Mouse (Mus musculus): ENCODE data around the gene Cab39l.

The Cab39l gene

DNA sequence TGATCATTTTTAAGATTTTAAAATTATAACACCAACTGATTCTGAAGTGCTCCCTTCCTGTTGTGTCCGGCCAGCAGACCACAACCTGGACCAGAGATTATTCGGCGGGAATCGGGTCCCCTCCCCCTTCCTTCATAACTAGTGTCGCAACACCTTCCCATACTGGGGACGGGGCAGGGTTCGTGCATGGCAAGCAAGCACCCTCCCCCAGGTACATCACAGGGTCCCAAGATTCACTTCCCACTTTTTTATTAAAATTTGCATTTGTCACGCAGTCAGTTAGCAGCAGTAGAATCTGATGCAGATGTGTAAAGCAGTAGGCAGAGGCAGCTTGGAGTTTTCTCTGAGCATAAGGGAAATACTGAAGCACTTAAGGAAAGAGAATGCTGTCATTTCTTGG is 64.1 kb downstream of the Cab39l start:
- DNase-seq (ENCODE audit: low spot score in 2 of 2), result no peak

DNA sequence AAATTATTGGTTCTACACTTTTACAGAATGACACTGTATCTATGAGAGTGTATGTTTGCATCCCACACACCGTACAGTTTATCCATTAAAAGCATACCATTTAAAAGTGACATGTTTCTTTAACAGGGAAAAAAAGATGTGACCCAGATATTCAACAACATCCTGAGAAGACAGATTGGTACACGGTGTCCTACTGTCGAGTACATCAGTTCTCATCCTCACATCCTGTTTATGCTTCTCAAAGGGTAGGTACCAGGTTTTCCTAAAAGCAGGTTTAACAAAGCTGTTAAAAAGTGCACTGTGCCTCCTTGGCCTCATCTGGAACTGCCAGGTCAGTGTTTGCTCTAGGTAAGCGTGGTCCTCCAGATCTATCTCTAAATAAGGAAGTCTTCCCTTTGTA is 65.4 kb downstream of the Cab39l start:
- DNase-seq (ENCODE audit: low spot score in 2 of 2), result no peak

DNA sequence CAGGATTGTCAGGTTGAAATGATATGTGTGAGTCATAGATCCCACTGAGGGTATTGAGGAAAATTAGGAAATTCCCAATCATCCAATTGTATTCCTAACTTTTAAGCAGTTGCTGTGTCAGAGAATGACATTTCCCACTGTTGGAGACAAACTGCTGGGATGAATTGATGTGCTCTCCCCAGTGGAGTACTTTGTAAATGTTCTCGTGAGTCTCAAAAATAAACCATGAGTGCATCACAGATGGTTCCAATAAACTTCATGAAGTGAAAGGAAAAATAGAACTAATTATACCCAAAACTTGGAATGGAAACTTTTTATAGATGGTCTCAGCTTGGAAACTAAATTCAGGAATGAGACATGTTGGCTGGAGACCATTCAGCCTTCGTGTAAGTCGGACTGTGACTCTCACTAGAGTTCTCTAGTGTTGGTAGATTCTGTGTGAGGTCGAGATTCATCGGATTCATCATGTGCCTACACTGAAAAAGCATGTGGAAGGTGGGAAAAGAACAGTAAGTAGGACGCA is 73.2 kb downstream of the Cab39l start:
- peak; percentile 9 to 21 for DNase-seq (ENCODE audit: low spot score in 2 of 2)

DNA sequence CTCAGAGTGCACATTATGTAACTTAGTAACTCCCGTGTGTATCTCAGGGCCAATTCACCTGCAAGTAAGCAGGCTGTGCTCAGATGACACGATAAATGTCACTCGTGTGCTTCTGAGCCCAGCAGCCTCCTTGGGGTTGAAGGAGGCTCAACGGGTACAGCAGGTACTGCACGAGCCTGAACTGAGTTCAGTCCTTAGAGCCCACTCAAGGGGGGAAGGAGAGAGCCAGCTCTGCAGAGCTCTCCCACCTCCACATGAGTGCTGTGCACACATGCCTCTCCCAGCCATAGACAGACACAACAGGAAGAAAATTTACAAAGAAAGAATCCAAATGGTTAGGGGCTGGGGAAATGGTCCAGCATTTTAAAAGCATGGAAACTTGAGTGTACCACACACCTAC is 85.1 kb downstream of the Cab39l start:
- no peak for DNase-seq (ENCODE audit: low spot score in 2 of 2)

DNA sequence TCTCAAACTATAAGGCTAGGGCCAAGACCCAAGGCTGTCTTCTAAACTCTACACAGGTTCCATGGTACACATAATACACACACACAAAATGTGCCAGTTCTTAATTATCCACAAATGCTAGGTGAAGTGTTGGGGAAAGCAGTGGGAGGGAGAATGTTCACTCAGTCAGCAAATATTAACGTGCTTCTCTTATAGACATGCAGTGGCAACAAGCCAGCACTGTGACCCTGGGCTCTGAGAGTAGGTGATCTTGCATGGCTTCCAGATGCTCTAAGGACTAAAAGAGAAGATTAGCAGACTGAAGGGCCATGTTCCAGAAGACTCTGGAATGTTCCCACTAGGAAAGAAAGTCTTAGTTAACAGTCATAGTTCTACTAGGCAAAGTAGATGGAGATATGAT is 90.0 kb downstream of the Cab39l start:
- DNase-seq (ENCODE audit: low spot score in 2 of 2), result no peak

DNA sequence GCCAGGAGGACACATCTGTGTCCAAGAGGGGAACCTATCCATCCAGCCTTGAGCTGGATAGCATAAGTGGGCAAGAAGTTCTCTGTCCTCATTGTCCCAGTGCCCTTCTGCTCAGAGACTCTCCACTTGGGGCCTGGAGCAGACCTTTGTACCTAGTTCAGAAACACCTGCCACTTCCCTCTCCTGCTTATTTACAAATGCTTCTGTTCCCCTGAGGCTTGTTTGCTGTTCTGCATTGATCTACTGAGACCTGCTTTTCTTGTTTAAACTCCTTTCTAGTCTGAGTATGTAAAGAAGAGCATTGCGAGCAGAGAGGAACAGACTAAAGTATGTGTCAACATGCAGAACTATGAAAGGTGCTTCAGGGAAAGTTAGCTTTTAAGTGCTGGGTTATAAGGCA is 92.2 kb downstream of the Cab39l start:
- DNase-seq (ENCODE audit: low spot score in 2 of 2), result no peak

DNA sequence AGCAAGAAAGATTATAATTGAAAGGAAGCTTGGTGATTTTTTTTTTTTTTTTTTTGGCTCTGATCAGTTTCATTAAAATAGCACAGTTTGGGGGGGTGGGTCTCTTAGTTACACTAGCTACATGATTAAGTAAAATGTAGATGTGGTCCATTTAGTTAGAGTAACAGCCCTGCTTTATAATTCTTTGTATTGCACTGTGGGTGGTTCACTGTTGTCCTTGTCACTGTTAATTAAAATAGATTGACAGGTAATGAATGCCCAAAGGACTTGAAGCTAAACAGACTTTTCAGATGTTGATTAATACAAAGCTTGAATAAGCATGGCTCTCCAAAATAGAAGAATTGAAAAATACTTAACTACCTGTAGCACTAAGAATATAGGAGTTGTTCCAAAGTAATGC is 93.1 kb downstream of the Cab39l start:
- no peak for DNase-seq (ENCODE audit: low spot score in 2 of 2)

DNA sequence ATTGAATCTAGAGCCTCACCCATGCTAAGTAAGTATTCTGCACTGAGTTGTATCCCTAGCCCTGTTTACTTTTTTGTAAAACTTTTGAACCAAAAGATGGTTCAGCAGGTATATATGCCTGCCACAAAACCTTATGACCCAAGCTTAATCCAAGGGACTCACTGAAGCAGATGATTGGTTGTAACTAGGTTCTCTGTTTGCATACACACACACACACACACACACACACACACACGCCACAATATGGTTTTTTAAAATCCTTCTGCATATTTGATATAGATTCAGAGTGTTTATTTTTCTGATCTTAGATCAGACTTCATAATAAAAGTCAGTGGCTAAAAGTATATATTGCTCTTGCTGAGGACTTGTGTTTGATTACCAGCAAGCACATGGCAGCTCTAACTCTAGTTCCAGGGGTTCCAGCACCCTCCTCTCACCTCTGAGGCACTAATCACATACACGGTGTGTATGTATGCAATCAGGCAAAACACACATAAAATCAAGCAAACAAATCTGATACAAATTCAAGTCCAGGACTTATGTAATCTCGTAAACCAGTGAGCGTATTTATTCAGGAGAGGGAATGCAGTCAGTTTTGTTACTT is 97.2 kb downstream of the Cab39l start:
- DNase-seq (ENCODE audit: low spot score in 2 of 2), result no peak

DNA sequence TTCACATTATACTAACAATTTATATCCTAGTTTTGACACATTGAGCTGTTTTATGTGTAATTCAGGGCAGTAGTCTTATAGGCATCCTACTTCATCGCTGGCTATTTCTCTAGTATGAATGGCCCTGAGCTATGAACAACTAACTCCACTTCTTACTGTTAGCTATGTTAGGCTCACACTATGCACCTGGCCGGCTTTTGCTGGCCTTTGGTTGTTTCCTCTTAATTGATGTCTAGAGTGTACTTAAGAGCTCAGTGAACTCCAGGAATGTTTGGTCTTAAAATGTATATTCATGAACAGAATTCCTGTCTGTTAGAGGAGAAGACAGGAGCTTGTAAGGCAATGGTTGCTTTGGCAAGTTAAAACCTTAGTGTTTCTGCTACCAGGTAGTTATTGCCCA is 99.5 kb downstream of the Cab39l start:
- no peak for DNase-seq (ENCODE audit: low spot score in 2 of 2)

DNA sequence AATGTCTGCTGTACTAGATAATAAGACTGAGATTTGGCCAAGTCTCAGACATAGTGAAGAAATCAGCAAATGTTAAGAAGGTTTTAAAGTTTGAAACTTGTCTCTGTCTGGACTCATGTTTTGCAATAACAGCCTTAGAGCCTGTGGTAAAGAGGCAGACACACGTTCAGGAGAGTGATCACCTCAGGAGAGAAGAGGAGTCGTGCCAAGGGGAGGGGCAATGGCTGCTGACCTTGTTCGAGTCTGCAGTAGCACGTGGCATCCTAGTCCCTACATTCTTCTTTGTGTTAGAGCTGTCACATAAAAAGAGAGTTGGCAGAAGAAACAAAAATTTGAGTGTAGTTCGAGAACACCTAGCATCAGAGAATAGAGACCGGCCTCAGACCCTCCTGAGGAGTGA is 100.0 kb downstream of the Cab39l start:
- no peak for DNase-seq (ENCODE audit: low spot score in 2 of 2)

DNA sequence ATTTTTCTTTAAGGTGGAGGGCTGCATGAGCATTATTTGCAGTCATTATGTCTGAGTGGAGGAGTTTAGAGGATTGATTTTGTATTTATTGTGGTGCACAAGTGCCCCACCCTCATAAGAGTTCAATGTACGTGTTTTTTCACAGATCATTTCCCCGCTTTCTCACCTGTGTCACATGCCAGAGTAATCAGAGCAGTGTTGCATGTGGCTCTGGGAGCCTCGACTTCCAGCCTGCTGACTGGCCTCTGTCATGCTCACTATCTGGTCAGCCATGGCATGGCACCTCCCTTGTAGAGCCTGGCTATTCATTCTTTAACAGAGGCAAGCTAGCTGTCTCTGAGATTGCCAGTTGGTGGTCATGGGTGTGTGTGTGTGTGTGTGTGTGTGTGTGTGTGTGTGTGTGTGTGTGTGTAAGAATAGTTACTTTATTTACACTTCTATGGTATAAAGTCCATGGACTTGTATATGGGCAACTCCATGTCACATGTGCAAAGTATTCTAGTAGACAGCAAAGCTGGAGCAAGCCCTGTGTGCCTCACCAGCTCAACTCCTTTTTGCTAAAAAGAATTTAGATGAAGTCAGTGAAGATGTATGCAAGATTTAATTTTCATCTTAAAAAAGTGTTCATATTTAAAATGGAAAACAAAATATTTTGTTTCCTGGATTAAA is 102.5 kb downstream of the Cab39l start:
- DNase-seq (ENCODE audit: low spot score in 2 of 2), result no peak

DNA sequence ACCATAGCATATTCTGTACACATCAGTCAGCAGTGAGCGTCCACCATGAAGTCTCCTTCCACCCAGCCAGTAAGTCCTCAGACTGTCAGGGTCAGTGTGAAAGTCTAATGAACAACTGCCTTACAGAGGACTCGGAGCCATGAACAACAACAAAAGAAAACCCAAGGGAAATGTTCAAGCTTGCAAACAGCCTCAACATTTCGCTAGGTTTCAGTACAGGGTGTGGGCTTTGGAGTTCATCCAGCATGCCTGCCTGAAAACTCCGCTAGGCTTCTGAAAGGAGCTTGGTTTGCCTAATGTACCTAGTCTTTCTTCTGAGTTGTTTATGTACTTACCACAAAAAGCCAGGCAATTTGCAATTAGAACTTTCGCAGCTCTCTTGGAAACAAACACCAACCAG is 103.2 kb downstream of the Cab39l start:
- no peak for DNase-seq (ENCODE audit: low spot score in 2 of 2)

DNA sequence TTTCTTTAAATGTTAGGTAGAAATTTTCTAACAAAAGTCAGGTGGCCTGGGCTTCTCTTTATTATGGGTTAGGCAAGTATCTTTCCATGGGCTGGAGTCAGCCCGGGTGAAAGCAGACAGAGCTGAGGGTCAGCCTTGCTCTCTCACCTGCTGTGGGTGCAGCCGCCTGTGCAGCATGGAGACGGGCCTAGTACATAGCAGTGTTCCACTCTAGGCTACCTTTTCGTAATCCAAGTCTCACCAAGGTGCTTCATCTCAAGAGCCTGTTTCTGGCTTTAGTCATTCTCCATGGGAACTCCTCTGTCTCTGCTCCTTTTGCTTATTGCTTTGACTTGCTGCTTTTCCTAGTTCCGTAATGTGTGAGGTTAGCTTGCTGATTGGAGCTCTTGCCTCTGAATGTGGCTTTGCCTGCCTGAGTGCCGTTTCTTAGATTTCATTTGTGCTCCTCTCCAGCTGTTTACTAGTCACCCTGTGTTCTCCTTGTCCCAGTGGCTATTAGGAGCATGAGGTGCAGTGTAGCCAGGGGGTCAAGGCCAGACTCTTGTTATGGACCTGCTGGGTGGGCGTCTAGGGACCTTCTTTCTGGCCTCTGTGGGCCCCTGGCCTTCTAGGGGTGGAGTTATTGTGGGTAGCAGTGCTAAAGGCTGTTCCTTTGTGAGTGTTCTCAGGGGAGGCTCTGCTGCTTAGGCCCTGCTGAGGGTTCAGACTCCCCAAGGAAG is 105.5 kb downstream of the Cab39l start:
- DNase-seq (ENCODE audit: low spot score in 2 of 2), result no peak

DNA sequence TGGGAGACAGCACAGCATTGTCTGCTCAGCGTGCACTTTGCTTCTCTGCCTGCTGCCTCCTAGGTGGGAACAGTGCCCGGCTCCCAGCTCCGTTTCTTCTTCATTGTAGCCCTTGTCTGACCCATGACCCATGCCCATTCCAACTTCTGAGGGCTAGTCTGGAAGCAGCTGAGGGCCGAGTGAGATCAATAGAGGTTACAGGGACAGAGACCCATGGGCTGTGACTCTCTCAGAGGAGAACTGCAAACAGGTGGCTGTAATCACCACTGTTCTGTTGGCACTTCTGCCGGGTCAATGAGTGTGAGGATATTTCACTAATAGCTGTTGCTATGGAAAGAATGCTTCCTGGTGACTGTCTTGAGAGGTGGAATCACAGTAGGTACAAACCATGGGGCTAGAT is 106.8 kb downstream of the Cab39l start:
- no peak for DNase-seq (ENCODE audit: low spot score in 2 of 2)

DNA sequence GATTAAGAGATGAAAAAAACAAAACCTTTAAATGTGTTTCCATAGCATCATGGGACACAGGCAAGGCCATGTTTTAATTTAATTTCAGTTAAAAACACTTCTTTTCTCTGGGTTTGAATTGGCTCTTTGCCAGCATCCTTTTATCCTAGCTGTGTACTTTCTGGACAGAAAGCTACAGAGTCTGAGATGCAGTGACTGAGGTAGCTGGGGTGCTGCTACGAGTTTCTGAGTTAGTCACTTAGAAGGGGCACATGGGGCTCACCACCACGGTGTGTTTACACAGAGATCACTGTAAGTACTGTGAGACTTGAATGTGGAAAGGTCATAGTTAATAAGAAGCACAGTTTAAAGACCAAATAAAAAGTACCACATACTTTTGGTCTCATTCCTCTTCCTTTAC is 107.8 kb downstream of the Cab39l start:
- no peak for DNase-seq (ENCODE audit: low spot score in 2 of 2)

DNA sequence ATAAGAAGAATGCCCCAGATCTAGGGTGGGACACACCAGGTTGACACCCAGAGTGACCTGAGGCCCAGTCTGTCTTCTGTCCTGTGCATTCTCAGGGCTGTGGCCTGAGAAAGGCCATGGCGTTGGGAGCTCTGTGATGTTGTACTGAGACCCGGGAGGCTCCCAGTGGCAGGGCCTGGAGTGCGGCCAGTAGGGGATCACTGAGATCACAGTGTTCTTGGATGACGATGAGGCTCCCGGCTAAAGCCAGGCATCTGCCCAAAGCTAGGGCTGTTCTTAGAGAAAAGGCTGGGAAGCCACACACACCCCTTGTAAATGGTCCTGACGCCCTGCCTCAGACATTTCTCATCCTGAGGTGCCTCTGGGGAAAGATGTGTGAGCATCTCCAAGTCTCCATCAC is 108.3 kb downstream of the Cab39l start:
- DNase-seq (ENCODE audit: low spot score in 2 of 2), result peak in 1 of 2 experiments; percentile 42

DNA sequence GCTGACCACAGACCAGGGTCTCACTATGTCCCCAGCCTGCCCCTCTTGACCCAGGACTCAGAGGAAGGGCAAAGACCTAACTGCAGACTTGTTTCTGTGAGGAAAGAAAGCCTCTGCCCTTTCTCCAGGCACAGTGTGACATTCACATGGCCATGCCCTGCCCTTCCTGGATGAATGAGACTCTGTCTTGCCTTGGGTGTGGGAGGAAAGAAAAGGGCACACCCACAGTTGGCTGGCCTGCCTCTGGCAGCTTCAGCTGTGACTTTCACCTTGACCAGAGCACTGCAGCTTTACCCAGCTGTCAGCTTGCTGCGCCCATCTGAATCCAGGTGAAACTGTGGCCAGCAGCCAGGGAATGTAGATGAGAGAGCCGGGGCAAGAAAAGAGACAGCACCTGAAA is 110.1 kb downstream of the Cab39l start:
- no peak for DNase-seq (ENCODE audit: low spot score in 2 of 2)

DNA sequence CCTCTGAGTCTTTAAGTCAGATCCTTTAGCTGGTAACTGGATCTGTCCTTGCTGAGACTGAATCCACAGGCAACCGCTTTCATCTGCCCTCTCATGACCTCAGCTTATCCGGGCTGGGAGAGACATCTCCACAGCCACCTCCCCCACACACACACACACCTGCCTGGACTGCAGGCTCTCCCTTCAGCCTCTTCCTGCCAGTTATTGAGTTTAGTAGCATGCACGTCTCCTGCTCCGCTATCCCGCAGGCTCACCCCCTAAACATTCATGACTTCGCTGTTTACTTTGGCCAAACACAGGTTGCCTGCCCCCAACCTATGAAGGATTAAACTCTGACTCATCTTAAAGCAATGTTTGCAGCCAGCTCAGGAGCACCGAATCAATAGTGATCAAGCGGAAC is 111.2 kb downstream of the Cab39l start:
- no peak for DNase-seq (ENCODE audit: low spot score in 2 of 2)

DNA sequence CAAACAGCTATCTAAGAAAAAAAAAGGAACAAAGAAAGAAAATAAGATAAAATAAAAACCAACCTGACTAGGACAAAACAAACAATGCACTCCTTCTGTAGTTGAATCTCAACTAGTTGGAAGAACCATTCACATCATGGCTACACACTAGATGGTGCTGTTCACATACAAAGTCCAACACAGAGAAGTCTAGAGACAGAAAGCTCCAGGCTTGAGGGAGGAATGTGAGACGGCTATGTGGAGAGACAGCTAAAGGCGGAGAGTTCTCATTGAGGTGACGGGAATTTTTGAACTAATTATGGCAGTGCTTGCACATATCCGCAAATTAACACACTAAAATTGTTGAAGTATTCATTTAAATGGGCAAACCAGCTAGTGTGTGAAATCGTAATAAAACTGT is 113.3 kb downstream of the Cab39l start:
- no peak for DNase-seq (ENCODE audit: low spot score in 2 of 2)

DNA sequence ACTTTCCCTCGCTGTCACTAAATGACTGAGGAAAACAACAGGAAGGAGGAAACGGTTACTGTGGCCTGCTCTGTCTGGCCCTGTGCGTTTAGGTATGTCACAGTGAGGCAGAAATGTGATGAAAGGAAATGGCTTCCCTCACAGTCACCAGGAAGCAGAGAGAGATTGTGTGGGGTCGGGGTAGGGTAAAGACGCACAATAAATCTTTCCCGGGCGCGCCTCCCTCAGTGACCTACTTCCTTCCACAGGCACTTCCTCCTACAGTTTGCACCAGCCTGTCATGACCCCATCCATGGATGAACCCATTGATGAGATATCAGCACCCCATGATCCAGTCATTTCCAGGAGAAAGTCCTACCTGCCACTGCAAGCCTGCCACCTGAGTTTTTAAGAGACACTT is 114.2 kb downstream of the Cab39l start:
- DNase-seq (ENCODE audit: low spot score in 2 of 2), result no peak

DNA sequence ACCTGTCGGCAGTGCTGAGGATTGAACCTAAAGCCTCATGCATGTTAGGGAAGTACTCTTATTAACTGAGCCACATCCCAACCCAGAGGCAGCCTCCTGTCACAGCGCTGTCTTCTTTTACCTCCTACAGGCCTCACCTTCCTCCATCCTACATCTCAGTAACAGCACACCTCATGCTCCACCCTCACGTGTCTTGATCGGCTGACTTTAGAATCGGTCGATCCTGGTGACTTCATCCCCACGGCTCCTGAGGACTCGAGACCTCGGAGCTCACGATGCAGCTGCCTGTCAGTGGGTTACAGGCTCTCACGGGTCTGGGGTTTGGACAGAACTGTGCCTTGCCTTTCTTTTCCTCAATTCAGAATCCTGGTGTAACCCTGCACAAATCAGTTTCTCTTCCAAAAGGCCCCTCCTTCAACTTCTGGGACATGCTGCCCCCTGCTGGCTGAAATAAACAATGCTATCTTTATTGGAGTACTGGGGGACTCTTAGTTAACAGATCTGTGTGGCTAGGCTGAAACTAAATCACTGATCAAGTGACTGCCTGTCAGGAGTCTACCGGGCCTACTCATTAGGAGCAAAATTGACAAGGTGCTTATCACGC is 115.3 kb downstream of the Cab39l start:
- DNase-seq (ENCODE audit: low spot score in 2 of 2), result peak; percentile 82 to 84

DNA sequence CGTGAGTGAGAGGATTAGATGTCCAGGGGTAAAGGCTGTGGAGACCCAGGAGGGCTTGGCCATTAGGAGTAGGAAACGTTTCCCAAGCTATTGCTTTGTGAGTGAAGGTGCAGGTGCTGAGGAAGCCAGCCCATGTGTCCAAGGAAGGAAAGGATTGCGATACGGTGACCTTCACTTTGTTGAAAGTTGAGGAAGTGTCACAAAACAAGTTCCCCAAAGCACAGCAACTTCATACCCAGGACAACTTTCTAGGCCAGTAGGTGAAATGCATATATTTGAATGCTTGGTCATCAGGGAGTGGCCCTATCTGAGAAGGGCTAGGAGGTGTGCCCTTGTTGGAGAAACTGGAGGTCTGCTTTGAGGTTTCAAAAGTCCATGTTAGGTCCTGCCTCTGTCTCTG is 116.3 kb downstream of the Cab39l start:
- DNase-seq (ENCODE audit: low spot score in 2 of 2), result no peak

DNA sequence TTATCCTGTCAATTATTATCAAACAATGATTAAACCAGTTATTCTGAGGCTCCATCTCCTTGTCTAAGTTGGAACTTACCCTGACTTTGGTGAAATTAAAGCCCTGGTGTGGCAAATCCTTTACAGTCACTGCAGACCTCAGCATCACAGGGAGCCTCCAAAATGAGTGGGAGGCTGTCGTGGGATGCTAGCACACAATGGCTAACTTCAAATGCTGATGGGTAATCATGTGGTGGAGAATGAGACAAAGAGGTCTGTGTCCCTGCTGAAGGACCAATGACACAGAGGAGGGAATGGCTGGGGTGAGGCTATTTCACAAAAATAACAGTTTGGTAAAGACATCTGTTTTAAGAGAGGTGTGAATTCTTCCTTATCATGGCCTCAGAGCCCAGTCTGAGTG is 117.1 kb downstream of the Cab39l start:
- no peak for DNase-seq (ENCODE audit: low spot score in 2 of 2)

Data from frontal cortex, postnatal 36 days (tissue).